Mouse (Mus musculus) heart, embryonic 16.5 days (tissue): ENCODE data around the gene Atp8b3. TPM values are rescaled to one million over a fixed set of nuclear protein-coding genes. Genes with fewer than 3 reads are reported as not detected.

ENCODE experiments used
- ATAC-seq: fragments of 200-750 bp; cut with Nextera tagmentation; replicated peaks from 2 replicates; pipeline ENCODE4 v1.8.0; 2017; ENCODE audit warnings: moderate number of reproducible peaks; ENCODE audit not compliant: insufficient read depth, low FRiP score; ENCODE audit errors: extremely low read depth
- H3K27ac ChIP-seq: fragments of 300-500 bp; sonication (generic); 2 replicates; pipeline ENCODE4 v1.5.1; 2014; ENCODE audit warnings: mild to moderate bottlenecking, low read length, control low read depth, moderate library complexity
- H3K27me3 ChIP-seq: fragments of 300-500 bp; sonication (generic); 2 replicates; pipeline ENCODE4 v1.6.1; 2014; ENCODE audit warnings: low read length, mixed read lengths; ENCODE audit not compliant: control insufficient read depth, insufficient read depth
- H3K36me3 ChIP-seq: fragments of 300-500 bp; sonication (generic); 2 replicates; pipeline ENCODE4 v1.6.1; 2014; ENCODE audit not compliant: control insufficient read depth, insufficient read depth
- H3K4me1 ChIP-seq: fragments of 300-500 bp; sonication (generic); 2 replicates; pipeline ENCODE4 v1.6.1; 2014; ENCODE audit warnings: low read length, mixed read lengths; ENCODE audit not compliant: control insufficient read depth, insufficient read depth
- H3K4me2 ChIP-seq: fragments of 300-500 bp; sonication (generic); 2 replicates; pipeline ENCODE4 v1.6.1; 2014; ENCODE audit warnings: low read depth, mild to moderate bottlenecking, control low read depth, low read length
- H3K4me3 ChIP-seq: fragments of 300-500 bp; sonication (generic); 2 replicates; pipeline ENCODE4 v1.5.1; 2014; ENCODE audit warnings: mild to moderate bottlenecking, control low read depth, low read length
- H3K9ac ChIP-seq: fragments of 300-500 bp; sonication (generic); 2 replicates; pipeline ENCODE4 v1.6.1; 2014; ENCODE audit warnings: low read length, control low read depth
- H3K9me3 ChIP-seq: fragments of 300-500 bp; sonication (generic); replicated peaks from 2 replicates; pipeline ENCODE4 v1.6.1; 2016; ENCODE audit warnings: low read length; ENCODE audit not compliant: control insufficient read depth
- WGBS: fragments of 180-500 bp; shearing (Covaris S2); extraction: QIAGEN DNeasy Blood & Tissue Kit; methylation state at CpG from one replicate; pipeline ENCODE4 v1.1.7; 2014; 5-methylcytosine and 5-hydroxymethylcytosine counted together
- polyA plus RNA-seq: library from polyadenylated mRNA; unstranded; fragments of >200 nt; fragmentation: Nextera tagmentation; extraction: Ambion mirVana; gene quantifications from 2 replicates; pipeline ENCODE4 v1.2.1, GENCODE M21; 2015

Atp8b3 gene
- polyA plus RNA-seq, 1 experiment from 2014 or later = 0.03 TPM

- H3K9ac ChIP-seq = peak overlapping the region; percentile 50
- peak; percentile 24 for ATAC-seq
Measured at GRCm38 (mm10) chr10:80578131-80578750, 39.3 kb upstream of the Atp8b3 start.

DNA sequence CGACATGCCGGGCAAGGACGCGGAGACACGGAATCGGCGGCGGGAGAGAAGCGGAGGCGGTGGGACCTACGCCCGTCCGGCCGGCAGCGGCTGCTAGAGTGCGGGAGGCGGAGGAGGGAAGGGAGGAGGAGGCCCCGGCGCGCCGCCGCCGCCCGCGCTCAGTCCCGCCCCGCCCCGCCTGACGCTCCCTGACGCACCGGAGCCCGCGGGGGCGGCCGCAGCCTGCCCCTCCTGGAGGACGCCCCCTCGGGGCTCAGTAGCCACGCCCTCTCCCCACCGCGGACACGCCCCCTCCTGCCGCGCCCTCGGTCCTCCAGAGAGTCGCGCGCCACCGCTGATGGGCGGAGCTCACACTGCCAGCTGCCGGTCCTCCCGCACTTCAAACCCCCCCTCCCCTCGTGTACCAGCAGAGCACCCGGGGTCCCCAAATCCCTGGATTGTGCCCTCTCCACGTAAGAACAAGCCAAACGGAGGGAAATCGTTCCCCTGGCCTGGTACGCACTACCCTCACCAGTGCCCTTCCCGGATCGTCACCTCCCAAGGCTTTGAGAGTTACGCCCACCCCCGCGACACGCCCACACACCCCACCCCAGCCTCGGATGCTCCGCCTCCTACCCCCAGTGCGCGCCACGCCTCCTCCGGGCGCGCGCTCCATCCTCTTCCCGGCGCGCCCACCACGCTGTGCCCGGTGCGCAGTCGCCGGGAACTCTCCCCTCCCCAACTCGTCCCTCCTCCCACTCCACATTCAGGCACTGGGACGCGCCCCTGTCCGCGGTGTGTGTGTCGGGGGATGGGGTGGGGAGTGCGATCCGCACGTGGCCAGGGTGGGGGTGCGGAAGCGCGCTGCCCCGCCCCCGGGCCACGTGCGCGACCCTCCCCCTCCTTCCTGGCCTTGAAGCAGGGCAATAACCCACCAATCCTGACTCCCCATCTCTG lies 38.5 kb upstream of the Atp8b3 start, which contains the start of gene Klf16:
Klf16 (minus strand) TSS at position 127 of the 936 bp plus-strand sequence.
- Histone ChIP-seq H3K27me3 (no peaks in the 10 kb centered on the region), H3K4me1 (peaks cover 25% of the 10 kb centered on the region), H3K4me2 (peak within 1 kb of the TSS; percentile 81), H3K9ac (peak within 1 kb of the TSS; percentile 86), H3K9me3 (no peaks in the 10 kb centered on the region), H3K36me3 (no peaks in the 10 kb centered on the region), H3K4me3 (peak within 1 kb of the TSS; percentile 79), H3K27ac (peak within 1 kb of the TSS; percentile 89)
- peak; percentile 88 for ATAC-seq
- under 1% methylated on average over 81 of the region's 97 CpGs for WGBS

More at GRCm38 (mm10) chr10:80578131-80578750, 39.3 kb upstream of the Atp8b3 start:
- peak overlapping the region; percentile 89 for H3K27ac ChIP-seq
- H3K4me1 ChIP-seq = peaks cover 23% of the 10 kb centered on the region
- peak overlapping the region; percentile 81 for H3K4me2 ChIP-seq
- peak overlapping the region; percentile 79 for H3K4me3 ChIP-seq
- no peaks in the 10 kb centered on the region for H3K27me3 ChIP-seq
- WGBS = under 1% methylated on average over 29 of the region's 29 CpGs
- H3K36me3 ChIP-seq = no peaks in the 10 kb centered on the region
- H3K9me3 ChIP-seq = no peaks in the 10 kb centered on the region

DNA sequence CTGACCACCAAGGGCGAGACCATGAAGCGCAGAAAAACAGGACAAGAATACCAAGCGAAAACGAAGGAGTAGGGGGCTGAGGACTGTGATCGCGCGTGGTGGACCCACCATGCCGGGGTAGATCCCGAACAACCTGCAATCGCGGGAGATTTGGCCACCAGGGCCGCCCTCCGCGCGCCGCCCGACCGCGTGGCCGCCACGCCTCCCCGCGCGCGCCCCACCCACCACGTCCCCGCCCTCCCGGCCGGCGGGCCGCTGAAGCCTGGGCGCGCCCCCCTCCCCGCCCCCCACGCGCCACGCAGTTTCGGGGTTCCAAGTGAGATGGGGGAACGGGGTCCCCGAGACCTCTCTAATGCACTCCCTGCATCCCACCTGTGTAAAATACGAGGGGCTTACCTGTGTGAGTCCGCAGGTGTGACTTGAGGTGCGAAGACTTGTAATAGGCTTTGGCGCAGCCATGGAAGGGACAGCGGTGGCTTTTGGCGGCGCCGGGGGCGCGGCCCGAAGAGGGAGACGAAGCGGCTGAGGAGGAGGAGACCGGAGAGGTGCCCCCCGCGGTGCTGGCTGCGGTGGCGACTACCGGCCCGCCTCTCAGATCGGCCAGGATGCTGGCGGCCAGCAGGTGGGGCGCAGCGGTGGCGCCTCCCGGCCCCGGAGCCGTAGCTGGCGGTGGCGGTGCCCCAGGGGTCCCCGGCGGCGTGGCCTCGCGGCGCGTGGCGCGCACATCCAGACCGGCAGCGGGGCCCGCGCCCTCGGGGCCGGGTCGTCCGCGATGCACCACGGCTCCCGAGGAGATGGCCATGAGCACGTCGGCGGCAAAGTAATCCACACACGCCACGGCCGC lies 37.6 kb upstream of the Atp8b3 start:
- Histone ChIP-seq H3K27me3 (no peaks in the 10 kb centered on the region), H3K9me3 (no peaks in the 10 kb centered on the region), H3K9ac (peak overlapping the region; percentile 86), H3K4me1 (peaks cover 31% of the 10 kb centered on the region), H3K36me3 (no peaks in the 10 kb centered on the region), H3K4me2 (peak overlapping the region; percentile 81), H3K4me3 (peak overlapping the region; percentile 79), H3K27ac (peak overlapping the region; percentile 84)
- under 1% methylated on average over 93 of the region's 96 CpGs for WGBS
- 0 out of 2 replicates have a peak, but pooled peaks have one; percentile 0 for ATAC-seq

- peak overlapping the region; percentile 86 for H3K9ac ChIP-seq
- no peaks in the 10 kb centered on the region for H3K27me3 ChIP-seq
- ATAC-seq = no peak
- H3K9me3 ChIP-seq = no peaks in the 10 kb centered on the region
- WGBS = 13% methylated on average over 17 of the region's 17 CpGs
- peak overlapping the region; percentile 81 for H3K4me2 ChIP-seq
- peak overlapping the region; percentile 79 for H3K4me3 ChIP-seq
- no peaks in the 10 kb centered on the region for H3K36me3 ChIP-seq
- H3K4me1 ChIP-seq = peaks cover 38% of the 10 kb centered on the region
- no peak overlapping the region for H3K27ac ChIP-seq
Measured at GRCm38 (mm10) chr10:80575925-80576324, 37.0 kb upstream of the Atp8b3 start.

DNA sequence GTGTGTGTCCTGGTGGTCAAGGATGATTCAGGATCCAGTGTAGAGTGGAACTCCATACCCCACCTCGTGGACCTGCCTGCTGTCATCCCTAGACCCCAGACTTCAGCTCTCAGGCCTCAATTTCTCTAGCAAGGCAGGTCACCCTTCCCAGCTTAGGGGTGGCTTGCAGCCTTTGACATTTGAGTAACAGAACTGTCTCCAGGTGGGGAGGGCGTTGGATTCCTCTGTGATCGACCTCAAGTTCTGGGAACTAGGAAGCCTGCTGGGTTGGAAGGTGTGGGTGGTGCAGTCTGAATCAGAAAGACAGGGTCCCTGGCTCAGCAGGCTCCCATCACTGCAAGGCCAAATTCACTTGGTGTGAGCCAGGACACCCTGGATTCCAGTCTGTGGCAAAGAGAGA lies 36.0 kb upstream of the Atp8b3 start:
- WGBS = 74% methylated on average over 3 of the region's 3 CpGs
- no peak overlapping the region for H3K4me2 ChIP-seq
- no peaks in the 10 kb centered on the region for H3K27me3 ChIP-seq
- no peak for ATAC-seq
- no peaks in the 10 kb centered on the region for H3K9me3 ChIP-seq
- peaks cover 48% of the 10 kb centered on the region for H3K4me1 ChIP-seq
- no peak overlapping the region for H3K27ac ChIP-seq
- H3K4me3 ChIP-seq = no peak overlapping the region
- no peaks in the 10 kb centered on the region for H3K36me3 ChIP-seq
- H3K9ac ChIP-seq = no peak overlapping the region

- no peak overlapping the region for H3K4me3 ChIP-seq
- H3K4me2 ChIP-seq = no peak overlapping the region
- H3K36me3 ChIP-seq = no peaks in the 10 kb centered on the region
- H3K27me3 ChIP-seq = no peaks in the 10 kb centered on the region
- H3K9ac ChIP-seq = peak overlapping the region; percentile 6
- peaks cover 53% of the 10 kb centered on the region for H3K4me1 ChIP-seq
- WGBS = 44% methylated on average over 9 of the region's 9 CpGs
- no peak overlapping the region for H3K27ac ChIP-seq
- ATAC-seq = no peak
- H3K9me3 ChIP-seq = no peaks in the 10 kb centered on the region
Measured at GRCm38 (mm10) chr10:80573944-80574343, 35.0 kb upstream of the Atp8b3 start.

- H3K4me1 ChIP-seq = peaks cover 48% of the 10 kb centered on the region
- H3K27ac ChIP-seq = no peak overlapping the region
- H3K4me3 ChIP-seq = no peak overlapping the region
- peaks cover 8% of the 10 kb centered on the region; the same call in 1 of the 2 replicates for H3K36me3 ChIP-seq
- H3K4me2 ChIP-seq = no peak overlapping the region
- no peak overlapping the region for H3K9ac ChIP-seq
- 70% methylated on average over 2 of the region's 2 CpGs for WGBS
- H3K27me3 ChIP-seq = no peaks in the 10 kb centered on the region
- H3K9me3 ChIP-seq = no peaks in the 10 kb centered on the region
- no peak for ATAC-seq
Measured at GRCm38 (mm10) chr10:80572477-80572876, 33.6 kb upstream of the Atp8b3 start.

- Histone ChIP-seq H3K27ac (peak overlapping the region; percentile 69), H3K4me3 (peak overlapping the region; percentile 36), H3K36me3 (peaks cover 8% of the 10 kb centered on the region; the same call in 1 of the 2 replicates), H3K9ac (peak overlapping the region; percentile 67), H3K4me2 (peak overlapping the region; percentile 59), H3K27me3 (no peaks in the 10 kb centered on the region), H3K9me3 (no peaks in the 10 kb centered on the region), H3K4me1 (peaks cover 52% of the 10 kb centered on the region)
- WGBS = 23% methylated on average over 30 of the region's 30 CpGs
- peak; percentile 24 for ATAC-seq
Measured at GRCm38 (mm10) chr10:80570871-80571836, 32.2 kb upstream of the Atp8b3 start.
